Mouse (Mus musculus) hindbrain, embryonic 11.5 days (tissue): ENCODE results near the gene Dhh. TPM values are rescaled to one million over a fixed set of nuclear protein-coding genes. Genes with fewer than 3 reads are reported as not detected.

Experiments
- ATAC-seq: fragments of 200-750 bp; cut with Nextera tagmentation; 2 replicates; pipeline ENCODE4 v1.8.0; 2017; ENCODE audit warnings: mild to moderate bottlenecking, moderate TSS enrichment, moderate library complexity; ENCODE audit not compliant: low FRiP score
- DNase-seq: peaks from one replicate; pipeline ENCODE4 v3.0.0-alpha.2; 2015; ENCODE audit warnings: low spot score
- H3K27ac ChIP-seq: fragments of 300-500 bp; sonication (generic); 2 replicates; pipeline ENCODE4 v1.5.1; 2014; ENCODE audit warnings: mild to moderate bottlenecking, low read depth, low read length
- H3K27me3 ChIP-seq: fragments of 300-500 bp; sonication (generic); 2 replicates; pipeline ENCODE4 v1.6.1; 2014; ENCODE audit warnings: mild to moderate bottlenecking, low read length, moderate library complexity, mixed read lengths; ENCODE audit not compliant: control insufficient read depth, insufficient read depth
- H3K36me3 ChIP-seq: fragments of 300-500 bp; sonication (generic); 2 replicates; pipeline ENCODE4 v1.6.1; 2014; ENCODE audit warnings: mild to moderate bottlenecking, low read length, moderate library complexity, mixed read lengths; ENCODE audit not compliant: control insufficient read depth, insufficient read depth
- H3K4me1 ChIP-seq: fragments of 300-500 bp; sonication (generic); replicated peaks from 2 replicates; pipeline ENCODE4 v1.6.1; 2014; ENCODE audit warnings: low read length, mixed read lengths; ENCODE audit not compliant: control insufficient read depth, insufficient read depth
- H3K4me2 ChIP-seq: fragments of 300-500 bp; sonication (generic); replicated peaks from 2 replicates; pipeline ENCODE4 v1.6.1; 2014; ENCODE audit warnings: mild to moderate bottlenecking, low read depth, low read length
- H3K4me3 ChIP-seq: fragments of 300-500 bp; sonication (generic); 2 replicates; pipeline ENCODE4 v1.5.1; 2014; ENCODE audit warnings: low read depth, low read length
- H3K9ac ChIP-seq: fragments of 300-500 bp; sonication (generic); 2 replicates; pipeline ENCODE4 v1.6.1; 2014; ENCODE audit warnings: low read depth, low read length
- H3K9me3 ChIP-seq: fragments of 300-500 bp; sonication (generic); 2 replicates; pipeline ENCODE4 v1.6.1; 2016; ENCODE audit warnings: low read length; ENCODE audit not compliant: control insufficient read depth
- WGBS: fragments of 180-500 bp; shearing (Covaris S2); extraction: QIAGEN DNeasy Blood & Tissue Kit; methylation state at CpG from one replicate; pipeline ENCODE4 v1.1.7; 2014; 5-methylcytosine and 5-hydroxymethylcytosine counted together
- polyA plus RNA-seq: library from polyadenylated mRNA; unstranded; fragments of >200 nt; fragmentation: Nextera tagmentation; extraction: Ambion mirVana; gene quantifications from 2 replicates; pipeline ENCODE4 v1.2.1, GENCODE M21; 2014

The Dhh gene
- polyA plus RNA-seq, 1 experiment from 2014 or later = 0.68 TPM

- Histone ChIP-seq H3K36me3 (0 out of 2 replicates have a peak, but pooled peaks cover 2% of the 10 kb centered on the region), H3K4me3 (no peak overlapping the region), H3K27ac (no peak overlapping the region), H3K9ac (no peak overlapping the region), H3K27me3 (peaks cover 29% of the 10 kb centered on the region), H3K9me3 (no peaks in the 10 kb centered on the region), H3K4me2 (no peak overlapping the region), H3K4me1 (peaks cover 8% of the 10 kb centered on the region; the same call in 1 of the 2 replicates)
- WGBS = 59% methylated on average over 1 of the region's 1 CpGs
- ATAC-seq = no peak
- no peak for DNase-seq
Observed at GRCm38 (mm10) chr15:98901530-98901929, 3.2 kb upstream of the Dhh start.

DNA sequence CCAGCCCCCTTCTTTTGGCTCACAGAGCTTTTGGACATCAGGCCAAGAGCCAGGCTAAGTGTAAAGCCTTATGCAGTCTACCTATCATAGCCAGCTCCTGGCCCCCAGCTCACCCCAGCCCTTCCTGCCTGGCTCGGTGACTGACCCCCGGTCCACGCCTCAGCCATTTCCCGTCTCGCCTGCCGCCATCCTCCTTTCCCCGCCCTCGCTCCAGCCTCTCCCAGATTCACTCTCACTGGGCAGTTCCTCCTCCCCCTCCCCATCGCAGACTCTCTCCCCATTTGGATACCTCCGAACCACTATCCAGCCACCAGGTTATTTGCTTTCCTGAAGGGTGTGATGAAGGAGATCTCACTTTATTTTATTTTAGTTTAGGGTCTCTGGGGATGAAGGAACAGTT is 845 bp downstream of the Dhh start:
- Histone ChIP-seq H3K4me1 (peaks cover 25% of the 10 kb centered on the region), H3K27me3 (peaks cover 69% of the 10 kb centered on the region), H3K9ac (0 out of 2 replicates have a peak overlapping the region, but pooled peaks have one; percentile 15), H3K4me3 (0 out of 2 replicates have a peak overlapping the region, but pooled peaks have one; percentile 20), H3K4me2 (peak overlapping the region; percentile 34; the same call in 1 of the 2 replicates), H3K36me3 (no peaks in the 10 kb centered on the region), H3K27ac (no peak overlapping the region), H3K9me3 (no peaks in the 10 kb centered on the region)
- ATAC-seq = no peak
- 2% methylated on average over 10 of the region's 10 CpGs for WGBS
- DNase-seq = no peak

DNA sequence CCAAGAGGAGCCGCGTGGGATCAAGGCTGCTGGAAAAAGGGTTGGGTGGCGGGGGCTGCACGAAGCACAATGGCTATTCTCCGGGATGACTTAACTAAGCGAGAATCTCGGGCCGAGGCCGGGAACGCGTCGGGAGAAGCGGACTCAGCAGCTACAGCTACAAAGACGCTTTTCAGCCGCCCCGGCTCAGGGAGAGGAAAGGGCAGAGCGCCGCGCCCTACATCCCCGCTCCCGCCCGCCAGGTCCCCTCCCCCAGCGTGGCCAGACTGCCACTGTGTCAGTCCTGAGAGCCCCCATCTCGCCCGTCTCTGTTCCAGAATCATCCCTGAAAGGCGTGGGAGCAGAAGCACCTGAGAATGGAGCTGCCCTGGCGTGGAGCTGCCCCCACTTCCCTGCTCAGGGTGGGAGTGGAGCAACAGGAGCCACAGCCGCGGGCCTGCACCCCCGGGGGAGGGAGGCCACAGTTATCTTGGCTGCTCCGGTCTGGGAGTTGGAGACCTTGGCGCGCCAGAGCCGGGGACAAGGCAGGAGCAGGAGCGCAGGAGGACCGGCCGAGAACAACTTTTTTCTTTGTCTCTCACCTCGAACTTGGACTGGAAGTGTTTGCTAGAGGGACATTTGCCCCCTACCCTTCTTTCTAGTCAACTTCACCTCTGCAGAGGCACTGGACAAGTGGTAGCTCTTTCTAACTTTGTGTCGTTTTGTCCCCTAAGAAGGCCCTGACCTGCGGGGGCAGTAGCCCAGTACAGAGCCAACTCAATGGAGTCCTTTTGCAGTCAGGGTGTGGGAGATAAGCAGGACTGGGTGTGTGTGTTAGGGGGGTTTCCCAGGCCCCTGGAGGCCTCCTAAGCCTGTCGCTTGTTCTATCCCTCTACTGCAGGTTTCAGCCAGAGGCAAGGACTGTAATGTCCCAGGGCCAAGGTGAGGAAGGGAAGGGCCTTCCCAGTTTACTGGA is 2.4 kb downstream of the Dhh start:
- peaks cover 25% of the 10 kb centered on the region for H3K4me1 ChIP-seq

GRCm38 (mm10) chr15:98894746-98895634 is 3.4 kb downstream of the Dhh start:
- no peaks in the 10 kb centered on the region for H3K9me3 ChIP-seq
- H3K27me3 ChIP-seq = peaks cover 80% of the 10 kb centered on the region
- DNase-seq = peak; percentile 65
- H3K4me1 ChIP-seq = peaks cover 25% of the 10 kb centered on the region
- peak overlapping the region; percentile 42 for H3K4me3 ChIP-seq
- H3K4me2 ChIP-seq = peak overlapping the region; percentile 94
- H3K9ac ChIP-seq = peak overlapping the region; percentile 59; the same call in 1 of the 2 replicates
- ATAC-seq = no peak
- H3K36me3 ChIP-seq = no peaks in the 10 kb centered on the region
- 2% methylated on average over 38 of the region's 38 CpGs for WGBS
- no peak overlapping the region for H3K27ac ChIP-seq

More for the DNA sequence above, 2.4 kb downstream of the Dhh start:
- Histone ChIP-seq H3K9me3 (no peaks in the 10 kb centered on the region), H3K4me2 (peak overlapping the region; percentile 52), H3K27ac (peak overlapping the region; percentile 11; the same call in 1 of the 2 replicates), H3K9ac (peak overlapping the region; percentile 59), H3K27me3 (peaks cover 80% of the 10 kb centered on the region), H3K36me3 (no peaks in the 10 kb centered on the region), H3K4me3 (peak overlapping the region; percentile 27)
- 1% methylated on average over 41 of the region's 41 CpGs for WGBS
- ATAC-seq (no peak), DNase-seq (peak; percentile 77)

DNA sequence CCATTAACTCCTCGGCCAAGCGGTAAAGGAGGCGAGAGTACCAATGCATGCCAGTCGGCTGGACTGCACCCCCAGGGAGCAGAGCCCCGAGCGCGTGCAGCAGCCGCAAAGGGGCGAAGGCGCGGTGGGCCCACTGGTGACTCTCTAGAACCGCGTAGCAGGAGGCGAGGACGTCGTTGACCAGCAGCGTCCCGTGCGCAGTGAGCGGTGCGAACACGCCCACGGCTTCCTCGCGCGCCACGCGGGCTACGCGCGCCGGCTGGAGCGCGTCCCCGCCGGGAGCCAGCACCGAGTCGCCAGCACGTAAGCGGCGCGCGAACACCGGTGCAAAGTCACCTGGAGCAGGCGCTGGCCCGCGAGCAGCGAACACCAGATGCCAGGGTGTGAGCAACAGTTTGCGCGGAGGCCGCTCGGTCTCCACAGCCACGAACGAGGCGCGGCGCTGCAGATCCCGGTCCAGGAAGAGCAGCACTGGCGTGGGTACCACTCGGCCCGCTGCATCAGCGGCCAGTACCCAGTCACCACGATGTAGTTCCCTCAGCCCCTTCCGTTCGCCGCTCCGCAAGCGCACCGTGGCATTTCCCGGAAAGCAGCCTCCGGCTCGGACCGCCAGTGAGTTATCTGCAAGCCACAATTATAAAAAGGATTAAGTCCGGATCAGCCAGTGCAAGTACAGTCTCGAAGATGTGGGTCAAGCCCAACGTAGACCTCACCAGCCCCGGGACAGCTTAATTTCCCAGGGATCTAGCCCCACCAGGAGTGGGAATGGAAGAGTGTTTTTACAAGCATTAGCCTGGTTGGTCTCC is 4.2 kb downstream of the Dhh start, which contains the start of gene Rhebl1:
TSS of gene Rhebl1 (minus strand) at position 601 of the 806 bp plus-strand sequence.
- Histone ChIP-seq H3K36me3 (no peaks in the 10 kb centered on the region), H3K9me3 (no peaks in the 10 kb centered on the region), H3K27ac (no peak within 1 kb of the TSS), H3K9ac (peak within 1 kb of the TSS; percentile 59), H3K4me1 (peaks cover 25% of the 10 kb centered on the region), H3K27me3 (peaks cover 76% of the 10 kb centered on the region), H3K4me2 (peak within 1 kb of the TSS; percentile 94), H3K4me3 (peak within 1 kb of the TSS; percentile 42)
- ATAC-seq (no peak), DNase-seq (peak; percentile 67)
- under 1% methylated on average over 77 of the region's 77 CpGs for WGBS

- Histone ChIP-seq H3K4me1 (peaks cover 21% of the 10 kb centered on the region), H3K4me2 (no peak overlapping the region), H3K9me3 (no peaks in the 10 kb centered on the region), H3K4me3 (no peak overlapping the region), H3K36me3 (no peaks in the 10 kb centered on the region), H3K9ac (no peak overlapping the region), H3K27ac (no peak overlapping the region), H3K27me3 (peaks cover 66% of the 10 kb centered on the region)
- DNase-seq = no peak
- ATAC-seq = no peak
- 32% methylated on average over 4 of the region's 4 CpGs for WGBS
Observed at GRCm38 (mm10) chr15:98893036-98893435, 5.3 kb downstream of the Dhh start.

DNA sequence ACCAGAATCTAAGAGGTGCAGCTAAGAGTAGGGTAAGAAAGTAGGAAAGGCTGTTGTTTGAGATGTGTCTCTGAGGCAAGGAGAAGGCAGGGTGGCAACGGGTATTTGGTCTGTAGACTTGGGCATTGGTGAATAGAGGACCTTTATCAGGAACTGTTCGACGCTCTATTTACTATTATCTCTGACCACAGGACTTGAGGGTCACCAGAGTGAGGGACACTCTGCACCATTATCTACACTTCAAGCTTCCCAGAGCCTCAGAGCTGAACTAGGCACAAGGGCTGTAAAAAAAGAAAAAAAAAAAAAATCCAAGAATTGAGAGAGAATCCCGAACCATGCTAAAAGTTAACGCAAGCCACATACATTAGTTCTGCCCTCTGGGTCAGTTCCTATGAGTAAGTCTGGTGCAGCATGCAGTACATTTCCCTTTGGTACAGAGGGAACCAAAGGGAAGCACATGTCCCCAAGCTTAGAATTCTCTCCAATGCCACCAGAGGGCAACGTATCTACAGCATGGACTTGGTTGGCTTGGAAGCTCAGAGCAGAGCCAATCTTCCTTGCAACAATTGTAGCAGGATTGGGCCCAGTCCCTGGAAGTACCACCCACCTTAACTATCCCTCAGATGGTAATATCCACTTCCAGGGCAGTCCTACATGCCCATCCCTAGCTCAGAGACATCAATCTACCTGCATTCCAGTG is 6.3 kb downstream of the Dhh start:
- peak; percentile 53; the same call in 1 of the 2 replicates for ATAC-seq

More for the DNA sequence above, 6.3 kb downstream of the Dhh start:
- Histone ChIP-seq H3K27me3 (peaks cover 56% of the 10 kb centered on the region), H3K36me3 (no peaks in the 10 kb centered on the region), H3K4me3 (no peak overlapping the region), H3K9me3 (no peaks in the 10 kb centered on the region), H3K4me1 (peaks cover 19% of the 10 kb centered on the region), H3K27ac (no peak overlapping the region), H3K9ac (no peak overlapping the region), H3K4me2 (no peak overlapping the region)
- DNase-seq = peak; percentile 75
- 46% methylated on average over 6 of the region's 6 CpGs for WGBS
